Mouse (Mus musculus) neutrophil, adult 59 days (primary cell): Measurements from ENCODE around the gene Ccdc120. TPM values are rescaled to one million over a fixed set of nuclear protein-coding genes. Genes with fewer than 3 reads are reported as not detected.

Experiments
- total RNA-seq, 2 experiments: library from RNA; stranded (reverse); gene quantifications; 1 replicate in 1 of 2; 2 replicates in 1 of 2; pipeline ENCODE4 v1.2.4; 2023

Gene Ccdc120
- under 1 TPM in 1 of 2 experiments, not detected in 1; 0.18 TPM for total RNA-seq

DNA sequence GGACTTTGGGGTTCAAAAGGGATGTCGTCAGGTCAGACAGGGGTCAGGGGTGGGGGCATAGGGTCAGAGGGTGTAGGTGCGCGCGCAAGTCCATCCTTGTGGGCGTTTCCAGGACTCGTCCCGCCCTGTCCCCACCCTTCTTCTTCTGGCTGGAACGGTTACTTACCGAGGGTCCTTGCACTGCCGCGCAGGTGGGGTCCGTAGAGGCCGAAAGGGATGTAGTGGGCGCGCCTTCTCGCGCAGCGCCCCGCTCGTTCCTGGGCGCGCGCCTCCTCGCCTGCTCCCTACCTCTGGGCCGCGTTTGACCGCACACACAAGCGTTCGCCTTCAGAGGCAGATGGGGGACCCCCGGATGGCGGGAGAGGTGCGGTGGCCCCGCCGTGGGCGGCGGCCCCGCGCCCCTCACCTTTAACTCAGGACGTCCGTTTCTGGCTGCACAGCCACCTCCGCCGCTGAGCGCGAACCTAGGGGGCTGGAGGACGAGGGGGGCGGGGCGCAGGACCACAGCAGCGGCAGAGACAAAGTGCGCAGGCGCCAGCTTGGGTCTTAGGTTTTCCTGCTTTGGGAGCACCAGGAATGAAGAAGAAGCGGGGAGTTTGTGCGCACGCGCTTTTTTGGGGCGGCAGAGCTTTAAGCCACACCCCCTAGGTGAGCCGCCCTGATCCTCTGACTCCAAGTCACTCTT, at the start of gene Ccdc120:
TSS of gene Ccdc120 (minus strand) at position 474 of the 685 bp plus-strand sequence.

DNA sequence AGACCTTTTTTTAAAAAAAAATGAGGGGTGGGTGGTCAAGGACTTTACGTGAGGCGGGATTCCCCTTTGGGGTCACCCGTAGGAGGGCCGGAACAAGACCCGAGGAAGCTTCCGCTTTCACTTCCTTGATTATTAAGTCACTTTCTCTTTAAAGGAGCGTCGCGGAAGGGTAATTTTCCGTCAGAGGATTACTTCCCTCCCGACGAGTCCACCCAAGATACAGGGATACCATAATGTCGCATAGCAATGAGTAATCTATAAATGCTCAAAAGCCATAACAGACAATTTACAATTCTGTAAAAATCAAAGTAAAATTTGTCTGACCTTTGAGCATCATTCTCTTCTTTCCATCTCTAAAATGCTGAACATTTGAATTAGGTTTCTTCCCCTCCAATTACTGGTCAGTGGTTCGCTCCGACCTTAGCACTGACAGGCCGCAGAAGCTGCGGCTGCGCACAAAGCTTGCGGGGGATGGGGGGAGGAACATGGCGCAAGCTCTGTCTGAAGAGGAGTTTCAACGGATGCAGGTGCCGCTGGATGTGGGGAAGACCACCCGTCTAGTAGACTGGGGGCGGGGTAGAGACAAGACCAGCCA, 38.9 kb upstream of the Ccdc120 start, which contains the start of gene Gripap1:
TSS of gene Gripap1 (plus strand) at position 224 of the 595 bp plus-strand sequence.

DNA sequence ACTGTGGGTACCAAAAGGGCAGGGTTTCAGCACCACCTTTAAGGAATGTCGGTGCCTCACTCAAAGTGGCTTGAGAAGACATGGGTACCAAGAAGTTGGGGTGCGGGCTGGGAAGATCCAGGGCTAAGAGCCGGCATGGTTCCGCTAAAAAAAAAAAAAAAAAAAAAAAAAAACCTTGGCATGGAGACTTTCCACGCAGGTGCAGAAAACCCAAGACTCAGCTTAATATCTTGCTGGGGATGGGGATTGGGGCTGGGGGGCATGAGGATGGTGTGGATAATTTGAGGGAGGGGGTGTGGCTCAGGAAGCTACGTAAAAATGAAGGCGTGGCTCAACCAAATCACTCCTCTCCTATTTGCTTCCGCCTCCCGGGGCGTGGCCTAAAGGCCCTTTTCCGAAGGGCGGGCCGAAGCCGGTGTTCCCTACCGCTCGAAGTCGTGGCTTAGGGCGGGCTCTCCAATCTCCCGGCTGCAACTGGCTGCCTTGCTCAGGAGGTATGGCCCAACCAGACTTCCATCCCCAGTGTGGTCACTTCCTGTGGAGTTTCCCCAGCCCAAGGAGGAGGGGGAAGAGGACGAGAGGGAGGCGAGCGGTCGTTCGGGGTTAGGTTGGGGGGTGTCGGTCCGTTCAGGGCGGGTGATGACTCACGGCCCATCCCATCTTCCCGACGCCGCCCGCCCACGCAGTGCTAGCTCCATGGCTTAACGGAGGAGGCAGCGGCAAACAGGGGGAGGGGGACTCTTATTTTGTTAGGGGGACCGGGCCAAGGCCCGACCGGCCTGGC, 11.6 kb upstream of the Ccdc120 start, which contains the start of gene Tfe3:
TSS of gene Tfe3 (plus strand) at position 424 of the 784 bp plus-strand sequence.

DNA sequence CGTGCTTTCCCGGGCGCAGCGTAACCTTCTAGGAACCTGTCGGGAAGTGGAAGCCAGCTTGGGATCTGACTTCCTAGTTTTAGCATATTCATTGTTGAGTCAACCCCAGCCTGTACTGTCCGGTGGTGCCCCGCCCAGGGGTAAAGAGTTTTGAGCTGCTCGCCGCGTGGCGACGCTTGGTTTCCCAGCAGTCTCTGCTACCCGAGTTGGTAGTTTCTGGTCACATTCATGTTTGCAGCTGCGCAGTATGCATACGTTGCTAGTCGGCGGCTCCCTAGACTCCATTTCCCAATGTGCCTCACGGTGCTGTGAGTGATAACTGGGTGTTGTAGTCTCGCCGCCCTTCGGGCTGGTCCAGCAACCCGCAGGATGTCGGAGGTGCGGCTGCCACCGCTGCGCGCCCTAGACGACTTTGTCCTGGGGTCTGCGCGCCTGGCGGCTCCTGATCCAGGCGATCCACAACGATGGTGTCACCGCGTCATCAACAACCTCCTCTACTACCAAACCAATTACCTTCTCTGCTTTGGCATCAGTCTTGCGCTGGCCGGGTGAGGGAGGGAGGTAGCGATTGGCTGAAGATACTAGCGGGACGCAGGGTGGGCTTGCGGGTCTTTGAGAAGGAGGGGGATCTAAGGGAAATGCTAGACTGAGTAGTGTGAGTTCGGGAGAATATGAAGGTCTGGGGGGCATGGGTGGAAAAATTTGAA, 22.3 kb downstream of the Ccdc120 start, which contains the start of gene Praf2:
TSS of gene Praf2 (plus strand) at position 225 of the 707 bp plus-strand sequence.

DNA sequence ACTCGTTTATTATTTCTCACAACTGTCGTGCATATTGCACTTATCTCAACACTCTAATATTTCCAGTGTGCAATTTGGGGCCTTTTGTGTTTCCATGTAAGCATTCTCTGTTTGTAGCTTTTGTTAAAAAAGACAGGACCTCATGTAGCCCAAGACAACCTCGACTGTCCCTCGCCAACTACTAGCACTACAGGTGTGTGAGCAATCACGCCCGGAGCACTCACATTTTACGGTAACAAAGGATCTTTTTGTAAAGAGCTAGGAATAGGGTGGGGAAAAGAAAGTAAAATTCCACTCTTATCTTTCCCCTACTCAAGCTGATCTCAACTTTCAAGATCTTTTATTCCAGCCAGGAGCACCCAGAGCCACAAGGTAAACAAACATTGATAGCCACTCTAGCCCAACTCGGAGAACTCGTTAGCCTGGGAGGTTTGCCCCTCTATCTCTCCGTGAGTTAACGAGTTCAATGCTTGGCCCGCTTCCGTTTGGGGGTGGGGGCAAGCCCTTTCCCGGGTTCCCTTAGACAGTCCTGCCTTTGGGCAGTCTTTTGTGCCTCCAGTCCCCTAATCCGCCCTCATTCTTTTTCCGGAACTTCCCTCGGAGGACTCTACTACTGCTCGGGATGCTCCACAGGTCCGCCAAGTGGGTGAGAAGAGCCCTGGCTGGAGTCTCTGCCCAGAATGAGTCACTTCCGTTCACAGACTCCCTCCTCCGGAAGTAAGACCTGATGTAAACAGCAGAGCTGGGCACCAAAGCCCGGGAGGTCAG, 29.0 kb downstream of the Ccdc120 start, which contains the start of gene Gm45208:
TSS of gene Gm45208 (plus strand) at position 732 of the 768 bp plus-strand sequence.

DNA sequence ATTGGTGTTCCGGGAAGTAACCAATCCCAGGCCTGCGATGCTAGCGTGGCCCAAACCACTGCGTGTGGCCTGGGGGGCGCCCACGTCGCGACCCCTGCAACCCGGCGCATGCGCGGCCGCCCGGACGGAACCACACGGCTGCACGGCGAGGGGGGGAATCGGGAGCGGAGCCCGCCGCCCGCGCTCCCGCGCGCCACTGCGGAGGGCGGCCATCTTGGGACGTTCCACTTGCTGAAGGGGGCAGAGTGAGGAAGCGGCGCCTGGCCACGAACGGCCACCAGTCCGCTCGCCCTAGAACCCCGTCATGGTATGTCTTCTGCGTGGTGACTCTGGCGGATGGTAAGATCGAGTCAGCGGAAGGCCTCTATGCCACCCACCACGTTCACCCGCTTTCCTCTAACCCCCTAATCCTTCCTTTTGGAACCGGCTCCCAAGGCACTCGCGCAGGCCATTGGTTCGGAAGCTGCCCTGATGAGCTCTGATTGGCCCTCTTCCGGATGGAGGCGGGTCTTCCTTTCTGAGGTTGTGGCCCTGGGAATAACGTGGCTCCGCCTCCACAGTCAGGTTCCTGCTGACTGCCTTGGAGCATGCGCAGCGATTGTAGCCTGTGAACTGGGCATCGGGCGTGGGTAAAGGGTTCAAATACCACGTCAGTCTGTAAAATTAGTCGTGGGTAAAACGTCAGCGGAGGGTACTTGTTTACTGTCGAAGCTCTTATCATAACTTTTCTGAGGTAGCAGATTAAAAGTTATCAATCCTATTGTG, 36.4 kb downstream of the Ccdc120 start, which contains the start of gene Wdr45:
TSS of gene Wdr45 (plus strand) at position 199 of the 765 bp plus-strand sequence.

DNA sequence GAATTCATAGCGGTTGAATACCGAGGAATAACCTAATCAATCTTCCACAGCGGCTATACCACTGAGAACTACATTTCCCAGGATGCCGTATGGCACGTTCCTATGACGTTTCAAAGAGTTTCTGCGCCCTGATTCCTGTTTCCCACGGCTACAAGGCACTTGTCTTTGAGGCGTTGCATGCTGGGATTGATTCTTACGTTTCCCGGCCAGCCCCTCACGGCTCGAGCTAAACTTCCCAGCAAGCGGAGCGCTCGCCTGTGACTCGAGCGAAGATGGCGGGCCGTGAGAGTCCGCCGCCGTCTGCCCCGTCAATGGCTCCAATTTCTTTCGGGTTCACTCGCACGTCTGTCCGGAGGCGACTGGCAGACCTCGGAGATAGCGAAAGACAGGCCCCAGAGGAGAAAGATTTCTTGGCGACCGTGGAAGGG, 53.7 kb downstream of the Ccdc120 start, which contains the start of gene Gpkow:
TSS of gene Gpkow (plus strand) at position 178 of the 428 bp plus-strand sequence.

Other genes starting within 250 kb of the Ccdc120 start
- gene Foxp3, start 177.3 kb downstream of the Ccdc120 start, total RNA-seq = under 1 TPM in 1 of 2 experiments, not detected in 1; 0.58 TPM
- 1 to 10 TPM; 1.3 to 1.6 TPM for gene Ppp1r3f, start 176.6 kb downstream of the Ccdc120 start, total RNA-seq
- gene Ccdc22, start 145.4 kb downstream of the Ccdc120 start, total RNA-seq = 10 to 100 TPM; 17.3 to 20.8 TPM
- gene Cacna1f, start 143.8 kb downstream of the Ccdc120 start, total RNA-seq = under 1 TPM; 0.24 to 0.49 TPM
- 1 to 10 TPM; 1.3 to 2.0 TPM for gene Syp, start 112.4 kb downstream of the Ccdc120 start, total RNA-seq
- 10 to 100 TPM; 39.8 to 50.1 TPM for gene Prickle3, start 93.6 kb downstream of the Ccdc120 start, total RNA-seq
- 100 to 1,000 TPM; 469 to 499 TPM for gene Plp2, start 79.5 kb downstream of the Ccdc120 start, total RNA-seq
- under 1 TPM; 0.27 to 0.35 TPM for gene Magix, start 69.7 kb downstream of the Ccdc120 start, total RNA-seq
- 10 to 100 TPM; 30.3 to 38.9 TPM for gene Gpkow, start 53.8 kb downstream of the Ccdc120 start, total RNA-seq
- 10 to 100 TPM; 46.7 to 57.0 TPM for gene Wdr45, start 36.6 kb downstream of the Ccdc120 start, total RNA-seq
- gene Gm45208, start 28.7 kb downstream of the Ccdc120 start, total RNA-seq = not detected
- gene Praf2, start 22.5 kb downstream of the Ccdc120 start, total RNA-seq = 1 to 10 TPM; 3.8 to 5.6 TPM
- 10 to 100 TPM; 63.8 to 76.2 TPM for gene Tfe3, start 11.7 kb upstream of the Ccdc120 start, total RNA-seq
- 100 to 1,000 TPM; 135 to 144 TPM for gene Gripap1, start 38.9 kb upstream of the Ccdc120 start, total RNA-seq
- 1 to 10 TPM; 1.3 to 5.8 TPM for gene Kcnd1, start 71.4 kb upstream of the Ccdc120 start, total RNA-seq
- 100 to 1,000 TPM; 115 to 130 TPM for gene Otud5, start 90.5 kb upstream of the Ccdc120 start, total RNA-seq
- gene Pim2, start 127.4 kb upstream of the Ccdc120 start, total RNA-seq = 1 to 10 TPM; 4.4 to 5.6 TPM
- 10 to 100 TPM; 15.6 to 23.7 TPM for gene Slc35a2, start 133.1 kb upstream of the Ccdc120 start, total RNA-seq
- 10 to 100 TPM; 37.7 to 43.9 TPM for gene Pqbp1, start 148.4 kb upstream of the Ccdc120 start, total RNA-seq
- 10 to 100 TPM; 48.6 to 57.2 TPM for gene Timm17b, start 148.5 kb upstream of the Ccdc120 start, total RNA-seq
- gene Gm10491, start 156.9 kb upstream of the Ccdc120 start, total RNA-seq = not detected
- gene Gm10490, start 158.6 kb upstream of the Ccdc120 start, total RNA-seq = not detected
- gene Pcsk1n, start 168.9 kb upstream of the Ccdc120 start, total RNA-seq = not detected
- not detected for gene Eras, start 177.7 kb upstream of the Ccdc120 start, total RNA-seq
- 10 to 100 TPM in 1 of 2 experiments, 1 to 10 TPM in 1; 8.4 to 10.1 TPM for gene Hdac6, start 197.0 kb upstream of the Ccdc120 start, total RNA-seq
- gene Gata1, start 227.2 kb upstream of the Ccdc120 start, total RNA-seq = 10 to 100 TPM in 1 of 2 experiments, 1 to 10 TPM in 1; 4.3 to 12.0 TPM